Mouse (Mus musculus) cerebellum, adult 2 months (tissue): ENCODE results near the gene Acap1.

Source experiments
- CTCF ChIP-seq: fragments of 200-500 bp; IDR thresholded peaks from 2 replicates; pipeline ENCODE4 v1.5.1; 2011; ENCODE audit warnings: low read depth, mild to moderate bottlenecking, control low read depth, low read length, moderate library complexity, borderline replicate concordance; ENCODE audit not compliant: insufficient read depth
- POLR2A ChIP-seq: fragments of 200-500 bp; IDR thresholded peaks from 2 replicates; pipeline ENCODE4 v1.6.1; 2011; ENCODE audit warnings: low read length, control low read depth, borderline replicate concordance; ENCODE audit not compliant: insufficient read depth

DNA sequence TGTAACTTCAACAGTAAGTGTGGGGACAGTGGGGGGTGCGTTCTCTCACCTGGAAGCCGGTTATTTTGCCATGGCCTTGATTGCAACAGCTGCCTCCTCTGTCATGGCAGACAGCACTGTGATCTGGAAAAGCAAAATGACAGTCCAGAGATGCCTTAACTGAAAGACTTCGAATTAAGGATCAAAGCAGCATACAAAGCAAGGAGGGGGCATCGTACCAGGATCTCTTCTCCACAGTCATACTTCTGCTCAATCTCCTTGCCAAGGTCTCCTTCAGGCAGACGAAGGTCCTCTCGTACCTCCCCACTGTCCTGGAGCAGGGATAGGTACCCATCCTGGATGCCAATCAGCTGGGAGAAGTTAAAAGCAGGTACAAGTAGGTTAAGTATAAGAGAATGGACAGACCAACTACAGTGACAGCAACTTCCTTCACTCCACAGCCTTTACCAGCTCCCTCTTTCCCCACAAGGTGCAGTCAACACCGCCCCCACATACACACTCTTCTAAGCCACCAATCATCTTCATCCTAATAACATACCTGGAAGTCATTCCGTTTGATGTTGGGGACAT, 22.1 kb upstream of the Acap1 start:
- TF ChIP-seq POLR2A: no peak
- TF ChIP-seq CTCF: no peak
